Mouse (Mus musculus) ES-E14 (cell line): Measurements from ENCODE around the gene Gpx4. TPM values are rescaled to one million over a fixed set of nuclear protein-coding genes. Genes with fewer than 3 reads are reported as not detected.
"Not testable (repeated sequence)": the region's sequence is repeated elsewhere in the genome, so short reads cannot be mapped to it uniquely, and the experiment has no call there.

ENCODE experiments used
- DNase-seq: peaks from one replicate; pipeline ENCODE4 v3.0.0-alpha.2; 2013; ENCODE audit warnings: low read depth, low spot score
- H3K27ac ChIP-seq: 2 replicates; pipeline ENCODE4 v1.5.1; 2012; ENCODE audit warnings: low read depth, mild to moderate bottlenecking, low read length, moderate library complexity, mixed read lengths; ENCODE audit not compliant: poor library complexity, insufficient read depth, severe bottlenecking
- H3K36me3 ChIP-seq: 2 replicates; pipeline ENCODE4 v1.6.1; 2012; ENCODE audit warnings: mild to moderate bottlenecking, low read length, moderate library complexity, mixed read lengths; ENCODE audit not compliant: control insufficient read depth, poor library complexity, insufficient read depth, severe bottlenecking
- H3K4me1 ChIP-seq, 2 experiments: fragments of 150-350 bp in 1 of 2; sonication (generic) in 1 of 2; 2 replicates each; pipeline ENCODE4 v1.6.1; 2012; ENCODE audit warnings: low read length in 2 of 2, mild to moderate bottlenecking in 1 of 2, mixed read lengths in 1 of 2; ENCODE audit not compliant: control insufficient read depth in 2 of 2, insufficient read depth in 2 of 2, poor library complexity in 1 of 2
- H3K4me3 ChIP-seq, 2 experiments: fragments of 150-350 bp in 1 of 2; sonication (generic) in 1 of 2; 2 replicates each; pipeline ENCODE4 v1.5.1; 2012; ENCODE audit warnings: low read length in 2 of 2, low read depth in 1 of 2, mild to moderate bottlenecking in 1 of 2, mixed read lengths in 1 of 2; ENCODE audit not compliant: insufficient read depth in 1 of 2, poor library complexity in 1 of 2, severe bottlenecking in 1 of 2
- H3K9ac ChIP-seq: 2 replicates; pipeline ENCODE4 v1.6.1; 2012; ENCODE audit warnings: low read depth, mild to moderate bottlenecking, low read length, mixed read lengths; ENCODE audit not compliant: poor library complexity, insufficient read depth, severe bottlenecking
- H3K9me3 ChIP-seq: fragments of 150-350 bp; sonication (generic); 2 replicates; pipeline ENCODE4 v1.6.1; 2012; ENCODE audit warnings: low read depth, mild to moderate bottlenecking, low read length; ENCODE audit not compliant: control insufficient read depth, insufficient read depth
- CHD2 ChIP-seq: IDR thresholded peaks from 2 replicates; pipeline ENCODE4 v1.6.1; 2014; ENCODE audit warnings: mild to moderate bottlenecking, low read depth, low read length, inconsistent platforms
- HCFC1 ChIP-seq: IDR thresholded peaks from 2 replicates; pipeline ENCODE4 v1.6.1; 2012; ENCODE audit warnings: low read length, inconsistent platforms, borderline replicate concordance; ENCODE audit not compliant: insufficient read depth
- MAFK ChIP-seq: IDR thresholded peaks from 2 replicates; pipeline ENCODE4 v1.6.1; 2014; ENCODE audit warnings: mild to moderate bottlenecking, low read depth, low read length, inconsistent platforms; ENCODE audit not compliant: insufficient read depth
- ZC3H11A ChIP-seq: IDR thresholded peaks from 2 replicates; pipeline ENCODE4 v1.6.1; 2012; ENCODE audit warnings: low read depth, mild to moderate bottlenecking, inconsistent platforms, low read length, borderline replicate concordance
- ZNF384 ChIP-seq: IDR thresholded peaks from 2 replicates; pipeline ENCODE4 v1.6.1; 2012; ENCODE audit warnings: low read depth, low read length, inconsistent platforms
- in situ Hi-C, 2 experiments: fragments of 600-800 bp; cut with MboI; formaldehyde crosslinking; loops; one replicate each; pipeline ENCODE4 v1.15.1; 2025; ENCODE audit warnings: low sequenced_read_pairs in 2 of 2, inconsistent platforms in 1 of 2; ENCODE audit not compliant: unreplicated experiment in 2 of 2
- total RNA-seq: library from RNA; depleted of rRNA; stranded (reverse); fragments of 300-350 nt; gene quantifications from 2 replicates; pipeline ENCODE4 v1.2.3, GENCODE M21; 2012

The Gpx4 gene
- total RNA-seq, 1 experiment = 1,456 TPM

- in situ Hi-C loops = no loop called here
- peak overlapping the region; percentile 97 for H3K9ac ChIP-seq
- H3K4me1 ChIP-seq = peaks cover 15 to 27% of the 10 kb centered on the region in 2 experiments
- H3K27ac ChIP-seq = peak overlapping the region; percentile 94
- peak overlapping the region; percentile 74 to 93 for H3K4me3 ChIP-seq
- H3K9me3 ChIP-seq = no peaks in the 10 kb centered on the region
- H3K36me3 ChIP-seq = peaks cover 32% of the 10 kb centered on the region
- TF ChIP-seq CHD2 (no peak), ZNF384 (no peak), ZC3H11A (no peak), MAFK (no peak), HCFC1 (no peak)
- DNase-seq = no peak
These were observed 7.2 kb downstream of the Gpx4 start for GRCm38 (mm10) chr10:80053831-80054815.

GRCm38 (mm10) chr10:80054911-80055310, 7.9 kb downstream of the Gpx4 start:
- DNase-seq, in situ Hi-C loops, H3K9me3 ChIP-seq, H3K27ac ChIP-seq: not testable (repeated sequence)
- peaks cover 11 to 24% of the 10 kb centered on the region in 2 experiments for H3K4me1 ChIP-seq
- H3K36me3 ChIP-seq = peaks cover 36% of the 10 kb centered on the region
- peak overlapping the region; percentile 74 to 93 for H3K4me3 ChIP-seq
- peak overlapping the region; percentile 97 for H3K9ac ChIP-seq

- Histone ChIP-seq H3K36me3 (peaks cover 39% of the 10 kb centered on the region), H3K4me3 (peak overlapping the region; percentile 74 to 93), H3K4me1 (peaks cover 7 to 21% of the 10 kb centered on the region in 2 experiments), H3K9me3 (no peaks in the 10 kb centered on the region), H3K27ac (no peak overlapping the region; the same call in 1 of the 2 replicates), H3K9ac (peak overlapping the region; percentile 14)
- TF ChIP-seq HCFC1 (no peak), CHD2 (no peak), ZC3H11A (no peak), MAFK (no peak), ZNF384 (no peak)
- in situ Hi-C loops = no loop called here
- no peak for DNase-seq
These were observed 8.4 kb downstream of the Gpx4 start for GRCm38 (mm10) chr10:80055364-80055763.

- Histone ChIP-seq H3K9ac (peak overlapping the region; percentile 14; the same call in 1 of the 2 replicates), H3K27ac (no peak overlapping the region; the same call in 1 of the 2 replicates), H3K4me1 (peaks cover 5 to 21% of the 10 kb centered on the region in 2 experiments; a peak in 3 of 4 replicates), H3K36me3 (peaks cover 45% of the 10 kb centered on the region), H3K4me3 (peak overlapping the region; percentile 74 to 93), H3K9me3 (no peaks in the 10 kb centered on the region)
- DNase-seq = no peak
- in situ Hi-C loops = no loop called here
- TF ChIP-seq MAFK = no peak
- no peak for TF ChIP-seq ZC3H11A
- TF ChIP-seq ZNF384 = no peak
- TF ChIP-seq CHD2 = no peak
- TF ChIP-seq HCFC1 = no peak
These were observed 8.9 kb downstream of the Gpx4 start for GRCm38 (mm10) chr10:80055891-80056290.
